Mouse (Mus musculus) thymus, postnatal 0 days (tissue): Measurements from ENCODE around the gene Gjb1. TPM values are rescaled to one million over a fixed set of nuclear protein-coding genes. Genes with fewer than 3 reads are reported as not detected.
A peak's percentile ranks its signal among the peaks of the same experiment; 100 is the strongest.
"Not testable (repeated sequence)": the region's sequence is repeated elsewhere in the genome, so short reads cannot be mapped to it uniquely, and the experiment has no call there.

Source experiments
- DNase-seq: peaks from one replicate; pipeline ENCODE4 v3.0.0-alpha.2; 2015; ENCODE audit warnings: low spot score
- polyA plus RNA-seq: library from polyadenylated mRNA; unstranded; fragments of >200 nt; fragmentation: Nextera tagmentation; extraction: Ambion mirVana; gene quantifications from 2 replicates; pipeline ENCODE4 v1.2.1, GENCODE M21; 2015

Gene Gjb1
- polyA plus RNA-seq: 0.09 TPM in 1 of 2 replicates, not detected in the other

DNA sequence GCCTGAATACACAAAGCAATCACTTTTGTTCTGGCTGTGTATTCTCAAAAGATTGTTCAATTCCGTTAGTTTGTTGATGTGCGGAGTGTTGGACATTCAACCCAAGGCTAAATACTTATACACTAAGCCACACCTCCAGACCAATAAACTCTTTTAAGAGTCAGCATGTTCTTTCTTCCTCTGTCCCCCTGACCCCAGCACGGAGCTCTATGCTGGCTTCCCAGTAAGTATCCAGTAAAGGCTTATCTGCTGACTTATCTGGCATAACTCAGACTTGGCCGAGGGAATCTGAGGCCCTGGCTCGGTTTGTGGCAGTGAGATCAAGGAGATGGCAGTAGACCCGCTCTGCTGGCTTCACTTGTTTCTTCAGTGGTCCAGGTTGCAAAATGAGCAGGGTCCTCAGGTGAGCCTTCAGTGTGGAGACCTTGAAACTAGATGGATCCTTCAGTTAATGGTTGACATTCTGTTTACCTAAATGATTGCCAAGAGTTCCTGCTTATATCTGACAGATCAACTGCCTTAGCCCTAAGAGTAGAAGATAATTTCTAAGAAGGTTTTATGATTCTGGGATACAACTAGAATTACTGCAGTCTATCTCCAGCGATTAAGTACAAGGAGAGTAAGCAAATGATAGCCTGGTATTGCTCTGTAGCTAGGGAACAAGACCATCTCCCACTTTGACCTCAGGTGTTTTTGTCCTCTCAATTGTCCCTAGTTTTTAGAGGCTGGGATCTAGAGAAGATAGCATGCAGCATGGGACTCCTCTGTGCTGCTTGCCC, at the start of gene Gjb1:
Gjb1 (plus strand) TSS at position 189 of the 779 bp plus-strand sequence.
- DNase-seq: no peak

DNA sequence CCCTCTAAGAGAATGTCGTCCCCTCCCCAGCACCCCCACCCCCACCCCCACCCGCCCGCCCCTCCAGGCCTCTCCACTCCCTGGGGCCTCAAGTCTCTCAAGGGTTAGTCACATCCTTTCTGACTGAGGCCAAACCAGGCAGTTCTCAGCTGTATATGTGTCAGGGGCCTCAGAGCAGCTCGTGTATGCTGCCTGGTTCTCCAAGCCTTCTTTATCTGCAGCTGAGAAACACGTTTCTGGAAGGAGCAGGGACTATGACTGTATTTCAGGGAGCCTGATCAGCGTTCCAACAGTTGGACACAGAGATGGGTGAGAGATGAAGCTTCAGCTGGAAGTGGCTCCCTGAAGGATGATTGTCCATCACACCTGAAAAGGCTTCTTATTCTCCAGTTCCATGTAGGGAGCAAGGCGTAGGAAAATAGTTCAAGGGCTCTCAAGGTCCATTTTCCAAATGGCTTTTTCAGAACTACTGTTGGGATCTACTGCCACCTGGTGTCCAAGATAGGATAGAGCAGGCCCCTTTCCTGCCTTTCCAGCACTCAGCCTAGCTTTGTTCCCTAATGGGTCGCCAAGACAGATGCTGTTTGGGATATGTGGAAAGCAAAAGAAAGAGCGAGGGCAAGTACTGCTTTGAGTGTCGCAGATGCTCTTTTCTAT, 46.7 kb upstream of the Gjb1 start:
- DNase-seq: peak; percentile 42

DNA sequence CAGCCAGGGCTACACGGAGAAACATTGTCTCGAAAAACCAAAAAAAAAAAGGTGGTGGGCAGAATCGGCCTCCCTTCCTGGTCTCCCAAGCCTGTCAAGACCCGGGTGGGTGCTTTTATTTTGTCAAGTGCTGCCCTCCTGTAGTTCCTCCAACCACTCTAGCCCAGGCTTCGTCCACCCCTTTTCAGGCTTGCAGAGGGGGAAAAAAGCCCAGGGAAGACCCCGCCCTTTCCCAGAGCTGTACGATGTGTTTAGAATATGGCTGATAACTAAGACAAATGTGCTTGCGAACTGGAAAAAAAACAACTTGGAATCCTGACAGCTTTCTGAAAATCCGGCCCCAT, 44.2 kb upstream of the Gjb1 start:
- no peak for DNase-seq

DNA sequence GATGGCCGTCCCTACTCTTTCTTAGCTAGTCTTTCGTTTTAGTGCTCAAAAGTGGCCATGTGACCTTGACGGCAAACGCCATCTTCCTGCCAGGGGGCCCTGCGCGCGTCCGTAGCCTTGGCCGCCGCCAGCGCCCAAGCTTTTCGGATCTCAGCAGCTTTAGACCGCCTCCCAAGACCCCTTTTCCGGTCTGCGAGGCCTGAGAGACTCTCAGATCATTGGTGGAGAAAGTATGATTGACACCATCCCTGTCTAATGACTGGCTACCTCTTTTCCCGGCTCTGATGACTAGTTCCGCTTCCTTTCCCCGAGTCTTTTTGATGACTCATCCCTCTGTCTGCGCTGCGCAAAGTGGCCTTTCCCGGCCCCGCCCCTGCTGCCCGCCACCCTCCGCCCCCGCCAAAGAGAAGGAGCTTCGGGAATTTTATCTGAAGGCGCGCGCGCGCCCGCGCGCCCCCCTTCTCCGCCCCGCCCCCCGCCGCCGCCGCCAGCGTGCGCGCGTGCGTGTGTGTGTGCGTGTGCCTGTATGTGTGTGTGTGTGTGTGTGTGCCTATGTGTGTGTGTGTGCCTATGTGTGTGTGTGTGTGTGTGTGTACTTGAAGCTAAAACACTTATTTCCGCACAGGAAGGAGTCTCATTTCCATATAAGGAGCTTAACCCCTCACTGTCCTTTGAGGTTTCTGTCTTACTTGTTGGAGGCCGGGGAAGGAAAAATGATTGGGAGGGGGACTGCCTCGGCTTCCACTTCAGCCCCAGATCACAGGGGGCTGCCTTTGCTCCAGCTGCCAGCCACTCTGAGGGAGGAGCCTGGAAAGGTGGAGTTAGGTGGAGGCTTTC, 43.6 kb upstream of the Gjb1 start:
- peak; percentile 89 for DNase-seq

DNA sequence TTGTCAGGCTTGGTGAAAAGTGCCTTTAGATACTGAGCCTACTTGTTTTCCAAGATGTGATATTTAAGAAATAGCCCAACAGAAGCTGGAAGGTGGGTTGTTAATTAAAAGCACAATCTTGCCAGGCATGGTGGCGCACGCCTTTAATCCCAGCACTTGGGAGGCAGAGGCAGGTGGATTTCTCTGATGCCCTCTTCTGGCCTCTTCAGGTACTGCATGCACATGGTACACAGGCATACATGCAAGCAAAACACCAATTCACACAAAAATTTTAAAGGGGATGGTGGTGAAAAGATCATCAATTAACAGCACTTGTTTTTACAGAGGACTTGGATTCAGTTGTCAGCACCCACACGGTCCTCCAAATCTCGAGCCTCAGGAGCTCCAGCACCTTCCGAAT, 41.6 kb upstream of the Gjb1 start:
- peak; percentile 36 for DNase-seq

DNA sequence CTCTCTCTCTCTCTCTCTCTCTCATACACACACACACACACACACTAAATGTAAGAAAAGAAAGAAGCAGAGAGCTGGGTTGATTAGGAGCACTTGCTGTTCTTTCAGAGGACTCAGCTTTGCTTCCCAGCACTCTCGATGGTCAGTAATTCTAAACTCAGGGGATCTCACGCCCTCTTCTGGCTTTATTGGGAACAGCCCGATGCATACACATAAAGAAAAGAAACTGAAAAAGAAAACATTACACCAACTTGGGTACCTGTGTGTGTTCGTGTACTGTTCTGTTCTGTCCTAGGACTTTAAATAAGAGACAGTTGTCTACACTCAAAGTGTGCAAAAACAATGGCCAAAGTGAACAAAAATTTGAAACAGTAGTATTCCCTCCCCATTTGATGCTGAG, 37.5 kb upstream of the Gjb1 start:
- DNase-seq: no peak

DNA sequence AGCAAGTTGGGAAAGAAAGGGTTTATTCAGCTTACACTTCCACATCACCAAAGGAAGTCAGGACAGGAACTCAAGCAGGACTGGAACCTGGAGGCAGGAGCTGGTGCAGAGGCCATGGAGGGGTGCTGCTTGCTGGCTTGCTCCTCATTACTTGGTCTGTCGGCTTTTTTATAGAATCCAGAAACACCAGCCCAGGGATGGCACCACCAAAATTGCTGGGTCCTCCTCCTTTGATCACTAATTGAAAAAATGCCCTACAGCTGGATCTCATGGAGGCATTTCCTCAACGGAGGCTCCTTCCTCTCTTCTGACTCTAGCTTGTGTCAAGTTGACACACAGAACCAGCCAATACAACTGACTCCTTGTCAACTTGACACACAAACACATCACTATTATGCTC, 33.3 kb upstream of the Gjb1 start:
- DNase-seq: not testable (repeated sequence)

DNA sequence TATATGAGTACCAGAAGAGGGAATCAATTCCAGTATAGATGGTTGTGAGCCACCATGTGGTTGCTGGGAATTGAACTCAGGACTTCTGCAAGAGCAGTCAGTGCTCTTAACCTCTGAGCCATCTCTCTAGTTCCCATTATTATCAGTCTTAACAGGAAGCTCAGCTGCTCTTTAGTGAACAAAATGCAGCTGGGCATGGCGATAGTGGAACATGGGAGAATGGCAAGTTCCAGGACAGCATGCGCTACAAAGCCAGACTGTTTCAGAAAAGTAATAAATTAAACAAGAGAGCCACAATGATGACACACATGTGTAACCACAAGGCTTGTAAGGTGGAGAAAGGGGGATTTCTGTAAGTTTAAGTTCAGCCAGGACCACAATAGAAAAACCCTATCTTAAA, 30.7 kb upstream of the Gjb1 start:
- DNase-seq: no peak

DNA sequence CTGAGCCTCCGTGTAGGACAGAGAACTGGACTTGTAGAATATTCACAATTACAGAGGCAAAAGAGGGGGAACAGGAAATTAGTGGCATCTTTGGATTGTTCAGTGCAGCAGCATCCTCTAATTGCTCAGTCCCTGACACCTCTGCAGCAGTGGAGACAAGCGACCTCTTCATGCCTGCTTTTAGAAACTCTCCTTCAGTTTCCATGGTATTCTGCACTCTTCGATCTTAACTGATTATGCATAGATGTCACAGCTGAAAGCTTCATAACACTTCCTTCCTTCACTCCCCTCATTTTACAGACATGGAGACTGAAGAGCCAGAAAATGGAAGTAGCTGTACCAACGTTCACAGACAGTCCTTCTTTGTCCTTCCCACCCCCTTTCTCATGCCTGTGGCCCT, 29.7 kb upstream of the Gjb1 start:
- DNase-seq: no peak

DNA sequence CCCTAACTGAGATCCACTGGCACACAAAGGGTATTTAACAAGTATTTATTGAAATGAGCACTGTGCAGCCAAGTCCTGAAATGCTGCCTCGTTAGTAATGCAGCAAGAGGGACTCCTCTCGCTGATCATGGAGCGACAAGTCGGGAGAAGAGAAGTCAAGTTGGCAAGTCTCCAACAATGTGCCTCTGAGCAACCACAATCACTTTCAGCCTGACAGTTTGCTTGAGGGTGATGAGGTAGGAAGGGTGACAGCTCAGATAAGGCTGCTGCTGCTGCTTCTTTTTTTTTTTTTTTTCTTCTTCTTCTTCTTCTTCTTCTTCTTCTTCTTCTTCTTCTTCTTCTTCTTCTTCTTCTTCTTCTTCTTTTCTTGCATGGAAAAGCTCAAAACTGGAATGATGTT, 25.0 kb upstream of the Gjb1 start:
- no peak for DNase-seq

DNA sequence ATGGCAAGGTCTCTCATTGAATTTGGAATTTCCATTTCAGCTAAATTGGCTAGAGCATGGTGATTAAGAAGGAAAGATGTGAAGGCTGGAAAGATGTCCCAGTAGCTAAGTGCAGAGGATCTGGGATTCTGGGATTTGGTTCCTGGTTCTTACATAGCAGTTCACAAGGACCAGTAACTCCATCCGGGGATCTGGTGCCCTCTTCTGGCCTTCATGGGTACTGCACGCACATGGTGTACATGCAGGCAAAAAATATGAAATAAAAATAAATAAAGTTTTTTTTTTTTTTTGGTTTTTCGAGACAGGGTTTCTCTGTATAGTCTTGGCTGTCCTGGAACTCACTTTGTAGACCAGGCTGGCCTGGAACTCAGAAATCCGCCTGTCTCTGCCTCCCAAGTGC, 17.3 kb upstream of the Gjb1 start:
- DNase-seq: not testable (repeated sequence)

DNA sequence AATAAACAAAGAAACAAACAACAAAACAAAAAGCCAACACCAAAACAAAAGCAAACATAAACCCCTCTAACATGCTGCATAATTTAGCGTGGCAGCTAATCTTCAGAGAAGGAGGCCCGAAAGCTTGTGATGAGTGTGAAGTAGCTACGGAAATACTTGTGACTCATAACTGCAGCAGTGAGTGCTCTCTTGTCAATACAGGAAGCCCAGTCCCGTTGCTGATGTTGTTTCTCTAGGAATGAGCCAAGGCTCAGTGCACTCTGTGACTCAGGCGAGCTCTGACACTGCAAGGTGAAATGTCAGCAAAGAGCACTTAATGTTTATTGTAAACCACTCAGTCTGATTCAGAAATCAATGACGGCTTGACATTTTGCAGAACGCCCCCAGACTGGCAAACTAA, 7.2 kb upstream of the Gjb1 start:
- DNase-seq: no peak

DNA sequence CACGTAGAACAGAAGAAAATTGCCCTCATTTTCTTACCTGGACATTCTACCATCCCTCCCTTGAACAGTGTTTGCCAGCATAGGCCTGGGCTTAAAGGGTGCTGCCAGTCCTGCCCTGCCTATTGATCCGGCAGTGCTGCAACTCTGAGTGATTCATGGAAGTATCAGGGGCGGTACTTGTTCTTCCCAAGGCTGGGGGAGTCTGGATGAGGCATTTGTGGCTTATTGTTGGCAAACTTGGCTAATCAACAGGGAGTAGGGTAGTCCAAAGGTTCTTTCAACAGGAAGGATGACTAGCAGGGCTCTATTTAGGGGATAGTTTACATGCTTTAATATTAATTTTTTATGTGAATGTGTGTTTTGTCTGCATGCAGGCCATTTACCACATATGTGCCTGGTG, 5.6 kb upstream of the Gjb1 start:
- DNase-seq: no peak

DNA sequence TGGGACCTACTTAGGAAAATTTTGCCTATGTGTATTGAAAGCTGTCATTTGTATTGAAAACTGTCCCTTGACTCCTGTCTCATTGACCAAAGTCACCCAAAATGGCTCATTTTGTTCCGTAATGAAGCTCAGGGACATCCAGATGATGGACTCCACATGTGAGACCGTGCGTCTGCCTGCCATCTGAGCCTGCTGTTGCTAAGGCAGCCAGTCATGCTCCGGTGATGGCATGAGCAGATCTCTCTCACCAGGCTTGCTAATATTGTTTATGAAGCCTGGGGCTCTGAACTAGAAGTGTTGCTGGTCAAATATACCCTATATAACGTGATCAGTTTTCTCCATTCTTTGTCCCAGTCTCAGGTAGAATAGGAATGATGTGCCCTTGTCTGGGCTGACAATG, 3.2 kb upstream of the Gjb1 start:
- DNase-seq: no peak

DNA sequence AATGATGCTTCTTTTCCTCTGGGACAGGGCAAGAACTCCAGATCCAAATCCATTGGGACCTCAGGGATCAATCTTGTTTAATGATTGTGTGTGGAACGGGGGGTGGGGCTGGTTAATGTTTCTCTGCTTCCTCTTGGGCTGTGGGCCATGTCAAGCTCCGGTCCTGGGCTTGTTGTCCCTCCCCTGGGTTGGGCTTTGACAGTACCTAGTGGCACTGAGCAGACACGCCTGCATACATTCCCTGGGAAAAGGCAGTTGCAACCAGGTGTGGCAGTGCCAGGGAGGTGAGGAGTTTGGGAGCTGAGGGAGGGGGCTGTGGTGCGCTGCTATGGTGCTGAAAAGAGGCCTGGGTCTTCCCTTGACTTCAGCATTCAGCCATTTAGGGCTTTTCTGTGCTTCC, 898 bp downstream of the Gjb1 start:
- DNase-seq: no peak

DNA sequence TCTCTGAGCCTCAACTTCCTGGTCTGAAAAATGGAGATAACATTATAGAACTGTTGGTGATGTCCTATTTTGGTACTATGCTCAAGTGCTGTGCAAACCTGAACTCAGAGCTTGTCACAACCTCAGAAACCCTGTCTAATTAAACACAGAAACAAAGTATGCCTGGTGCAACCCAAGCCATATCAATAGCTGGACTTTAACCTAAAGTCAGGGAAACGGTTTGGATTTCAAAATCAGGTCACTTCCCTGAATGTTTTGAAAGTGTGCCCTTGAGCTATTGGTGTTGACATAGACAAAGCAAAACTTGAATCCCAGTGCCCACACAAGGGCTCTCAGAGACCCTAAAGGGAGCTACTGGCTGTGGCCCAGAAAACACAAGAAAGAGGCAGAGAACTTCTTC, 3.6 kb downstream of the Gjb1 start:
- DNase-seq: no peak

DNA sequence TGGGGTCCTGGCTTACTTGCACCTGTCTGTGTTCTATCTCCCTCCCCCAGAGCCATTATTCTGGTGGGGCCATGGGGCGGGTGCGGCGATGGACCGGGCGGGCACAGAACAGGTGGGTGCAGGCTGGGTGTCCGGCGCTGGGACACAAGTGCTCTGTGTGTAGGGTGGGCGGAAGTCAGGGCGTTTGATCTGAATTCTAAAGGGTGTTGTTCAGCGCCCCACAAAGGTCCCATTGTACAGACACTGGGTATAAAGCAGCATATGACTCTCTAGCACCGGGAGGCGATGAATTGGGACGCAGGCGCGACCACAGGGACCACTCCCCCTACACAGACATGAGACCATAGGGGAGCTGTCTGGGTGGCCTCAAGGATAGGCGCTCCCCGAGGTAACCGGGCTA, 7.3 kb downstream of the Gjb1 start:
- no peak for DNase-seq

DNA sequence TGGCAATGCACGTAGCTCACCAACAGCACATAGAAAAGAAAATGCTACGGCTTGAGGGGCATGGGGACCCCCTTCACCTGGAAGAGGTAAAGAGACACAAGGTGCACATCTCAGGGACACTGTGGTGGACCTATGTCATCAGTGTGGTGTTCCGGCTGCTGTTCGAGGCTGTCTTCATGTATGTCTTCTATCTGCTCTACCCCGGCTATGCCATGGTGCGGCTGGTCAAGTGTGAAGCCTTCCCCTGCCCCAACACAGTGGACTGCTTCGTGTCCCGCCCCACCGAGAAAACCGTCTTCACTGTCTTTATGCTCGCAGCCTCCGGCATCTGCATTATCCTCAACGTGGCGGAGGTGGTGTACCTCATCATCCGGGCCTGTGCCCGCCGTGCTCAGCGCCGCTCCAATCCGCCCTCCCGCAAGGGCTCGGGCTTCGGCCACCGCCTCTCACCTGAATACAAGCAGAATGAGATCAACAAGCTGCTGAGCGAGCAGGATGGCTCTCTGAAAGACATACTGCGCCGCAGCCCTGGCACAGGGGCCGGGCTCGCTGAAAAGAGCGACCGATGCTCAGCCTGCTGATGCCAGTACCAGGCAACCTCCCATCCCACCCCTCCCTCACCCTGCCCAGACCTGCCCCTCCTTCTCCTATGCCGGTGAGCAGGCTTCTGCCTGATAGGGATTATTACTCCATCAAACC, 8.4 kb downstream of the Gjb1 start:
- no peak for DNase-seq

DNA sequence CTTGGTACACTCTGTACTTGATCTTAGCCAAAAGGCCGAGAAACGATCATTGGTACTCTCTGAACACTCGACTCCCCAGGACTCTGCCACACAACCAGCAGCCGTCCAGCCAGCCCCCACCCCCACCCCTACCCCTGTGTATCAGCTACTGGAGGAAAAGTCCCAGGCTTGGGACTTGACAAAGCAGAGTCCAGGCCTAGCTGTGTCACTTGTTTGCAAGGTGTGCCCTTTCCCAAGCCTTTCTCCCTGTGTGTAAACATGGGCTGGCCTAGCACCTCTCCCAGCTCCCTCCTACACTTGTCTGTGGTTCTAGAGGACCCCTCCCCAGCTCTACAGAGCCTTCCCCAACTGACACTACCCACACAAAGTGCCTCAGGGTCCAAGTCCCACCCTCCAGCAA, 10.0 kb downstream of the Gjb1 start:
- no peak for DNase-seq

DNA sequence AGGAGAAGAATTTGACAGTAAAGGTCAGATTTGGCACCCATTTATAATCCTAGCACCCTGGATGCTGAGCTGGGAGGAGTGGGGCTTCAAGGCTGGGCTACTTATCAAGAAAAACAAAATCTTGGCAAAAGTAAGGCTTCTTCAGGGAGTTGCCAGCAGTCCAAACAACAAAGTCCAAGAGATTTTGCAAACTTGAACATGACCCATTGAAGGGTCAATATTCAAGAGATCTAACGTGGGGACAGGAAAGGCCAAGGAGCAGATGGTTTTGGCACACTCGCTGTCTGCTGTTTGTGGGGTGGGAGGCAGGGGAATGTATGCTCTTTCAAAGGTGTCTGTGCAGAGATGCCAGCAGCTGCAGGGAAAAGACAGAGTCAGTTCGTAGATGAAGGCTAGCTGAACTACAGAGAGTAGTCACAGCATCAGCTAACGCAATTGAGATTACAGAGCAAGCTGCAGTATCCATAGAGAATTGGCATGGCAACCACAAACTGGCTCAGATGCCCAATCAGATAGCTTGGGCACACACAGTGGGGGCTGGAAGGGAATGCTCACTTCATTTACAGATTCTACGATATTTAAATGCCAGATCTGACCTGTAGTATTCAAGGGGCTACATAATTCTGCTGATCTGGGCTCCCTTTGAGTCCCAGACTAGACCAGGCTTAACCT, 12.8 kb downstream of the Gjb1 start:
- no peak for DNase-seq

DNA sequence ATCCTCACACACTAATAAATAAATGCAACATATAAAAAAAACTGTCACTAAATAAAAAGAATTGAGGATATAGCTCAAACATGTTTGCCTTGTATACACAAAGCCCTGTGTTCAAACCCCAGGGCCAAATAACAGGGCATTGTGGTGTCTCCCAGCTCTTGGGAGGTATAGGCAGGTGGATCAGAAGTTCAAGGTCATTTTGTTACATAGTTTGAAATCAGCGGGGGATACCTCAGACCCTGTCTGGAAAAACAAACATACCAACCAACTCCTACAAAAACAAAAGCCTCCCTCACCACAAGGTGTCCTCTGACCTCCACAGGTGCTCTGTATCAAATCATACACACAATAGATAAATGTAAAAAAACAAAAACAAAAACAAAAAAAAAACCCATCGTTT, 18.2 kb downstream of the Gjb1 start:
- no peak for DNase-seq
